In the genomic region with DNA sequence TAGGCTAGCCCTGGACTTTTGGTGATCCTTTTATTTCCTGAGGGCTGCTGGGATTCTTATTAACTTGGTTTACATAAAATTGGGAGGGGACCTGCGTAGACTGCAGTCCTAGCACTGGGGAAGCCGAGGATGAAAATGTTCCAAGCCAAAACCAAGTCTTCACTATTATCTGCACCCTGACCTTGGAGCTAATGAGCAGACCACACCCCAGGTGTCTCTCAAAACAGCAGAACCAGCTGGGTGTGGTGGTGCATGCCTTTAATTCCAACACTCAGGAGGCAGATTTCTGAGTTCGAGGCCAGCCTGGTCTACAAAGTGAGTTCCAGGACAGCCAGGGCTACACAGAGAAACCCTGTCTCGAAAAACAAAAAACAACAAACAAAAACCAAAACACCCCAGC, we compare ENCODE assay signal across 33 mouse cellular contexts.
"Had no signal": no experiment of that assay in that cellular context is flagged by ENCODE, and none has a peak within 500 bp of the region (broad histone marks: within the 10 kb centered on the region; RNA-seq: fewer than 3 reads in every experiment).

No protein-coding gene starts in this region.

- H3K4me2 ChIP-seq: heart, embryonic 11.5 days; heart, embryonic 12.5 days; heart, embryonic 13.5 days; heart, embryonic 15.5 days; hindbrain, embryonic 12.5 days; hindbrain, embryonic 13.5 days; hindbrain, embryonic 15.5 days; intestine, embryonic 15.5 days; kidney, embryonic 15.5 days had no signal

- ATAC-seq: hindbrain, embryonic 16.5 days; hindbrain, postnatal 0 days; inflammation-experienced regulatory T-cells, adult 6 months; intestine, embryonic 15.5 days; intestine, embryonic 16.5 days; intestine, postnatal 0 days had no signal

- H3K27me3 ChIP-seq: hindbrain, embryonic 12.5 days; hindbrain, embryonic 13.5 days; hindbrain, embryonic 15.5 days; intestine, embryonic 15.5 days; kidney, embryonic 15.5 days had no signal

- DNase-seq: heart, postnatal 10 days; heart, postnatal 14 days; heart, postnatal 36 days; heart, postnatal 4 days; kidney, adult 11 months; kidney, adult 18-20 months; kidney, adult 2 months; kidney, adult 9 months; kidney, postnatal 10 days; kidney, postnatal 14 days; kidney, postnatal 25 days; kidney, postnatal 36 days; kidney, postnatal 4 days; layer of hippocampus, adult 9-11 months; layer of hippocampus, postnatal 36 days had no signal

- H3K27ac ChIP-seq: heart, embryonic 13.5 days; heart, embryonic 15.5 days; hindbrain, embryonic 10.5 days; hindbrain, embryonic 12.5 days; hindbrain, embryonic 13.5 days; hindbrain, embryonic 15.5 days; hindbrain, postnatal 0 days; intestine, embryonic 15.5 days; kidney, embryonic 15.5 days; kidney, postnatal 0 days; layer of hippocampus, adult 2 months; left cerebral cortex, adult 2 months had no signal

- H3K4me1 ChIP-seq: heart, embryonic 13.5 days; heart, embryonic 15.5 days; hindbrain, embryonic 13.5 days; hindbrain, embryonic 15.5 days; intestine, embryonic 15.5 days; kidney, embryonic 15.5 days had no signal

- H3K4me3 ChIP-seq: heart, embryonic 12.5 days; heart, embryonic 13.5 days; heart, embryonic 15.5 days; hindbrain, embryonic 10.5 days; hindbrain, embryonic 12.5 days; hindbrain, embryonic 13.5 days; hindbrain, embryonic 15.5 days; intestine, embryonic 15.5 days; kidney, embryonic 15.5 days; layer of hippocampus, adult 2 months; left cerebral cortex, adult 2 months had no signal

- H3K9ac ChIP-seq: heart, embryonic 12.5 days; heart, embryonic 13.5 days; heart, embryonic 15.5 days; hindbrain, embryonic 12.5 days; hindbrain, embryonic 13.5 days; hindbrain, embryonic 15.5 days; intestine, embryonic 15.5 days; kidney, embryonic 15.5 days had no signal

- H3K36me3 ChIP-seq: heart, embryonic 12.5 days; heart, embryonic 13.5 days; heart, embryonic 15.5 days; hindbrain, embryonic 10.5 days; hindbrain, embryonic 12.5 days; hindbrain, embryonic 13.5 days; hindbrain, embryonic 15.5 days; intestine, embryonic 15.5 days; kidney, embryonic 15.5 days had no signal

- H3K9me3 ChIP-seq: heart, embryonic 12.5 days; heart, embryonic 13.5 days; heart, embryonic 15.5 days; hindbrain, embryonic 10.5 days; hindbrain, embryonic 12.5 days; hindbrain, embryonic 13.5 days; hindbrain, embryonic 15.5 days; intestine, embryonic 15.5 days; kidney, embryonic 15.5 days had no signal
